In genomic region chr8:7936596-7936995, GRCm38 (mm10) we compare ENCODE assay signal across 31 mouse cellular contexts.
"Had no signal": no experiment of that assay in that cellular context is flagged by ENCODE, and none has a peak within 500 bp of the region (broad histone marks: within the 10 kb centered on the region; RNA-seq: fewer than 3 reads in every experiment).

No protein-coding gene starts in this region.

- DNase-seq: left cerebral cortex, postnatal 4 days; liver; liver, embryonic 13.5 days; liver, postnatal 0 days; lung, adult 18-20 months; lung, adult 2 months; lung, embryonic 14.5 days; lung, postnatal 10 days; lung, postnatal 14 days; lung, postnatal 36 days; lung, postnatal 4 days; midbrain, embryonic 14.5 days had no signal

- ATAC-seq: liver, embryonic 12.5 days; liver, postnatal 0 days; lung, postnatal 0 days; midbrain, embryonic 13.5 days; midbrain, embryonic 15.5 days; midbrain, embryonic 16.5 days had no signal

- H3K9me3 ChIP-seq: limb, embryonic 10.5 days; limb, embryonic 12.5 days; limb, embryonic 13.5 days; limb, embryonic 15.5 days; liver, embryonic 12.5 days; liver, embryonic 13.5 days; liver, embryonic 15.5 days; lung, embryonic 15.5 days; megakaryocyte, embryonic 14.5 days; midbrain, embryonic 10.5 days; midbrain, embryonic 12.5 days; midbrain, embryonic 13.5 days; midbrain, embryonic 15.5 days; neural tube, embryonic 12.5 days had no signal

- H3K4me3 ChIP-seq: limb, embryonic 10.5 days; limb, embryonic 12.5 days; limb, embryonic 13.5 days; limb, embryonic 15.5 days; liver, embryonic 12.5 days; liver, embryonic 13.5 days; liver, embryonic 15.5 days; lung, embryonic 15.5 days; megakaryocyte, embryonic 14.5 days; midbrain, embryonic 10.5 days; midbrain, embryonic 12.5 days; midbrain, embryonic 13.5 days; midbrain, embryonic 15.5 days; myocyte; neural tube, embryonic 12.5 days had no signal

- H3K27ac ChIP-seq: limb, embryonic 10.5 days; limb, embryonic 12.5 days; limb, embryonic 13.5 days; limb, embryonic 15.5 days; liver, embryonic 12.5 days; liver, embryonic 13.5 days; liver, embryonic 14.5 days; liver, embryonic 15.5 days; lung, embryonic 15.5 days; macrophage; midbrain, embryonic 10.5 days; midbrain, embryonic 12.5 days; midbrain, embryonic 13.5 days; midbrain, embryonic 15.5 days; neural tube, embryonic 12.5 days had no signal

- H3K27me3 ChIP-seq: limb, embryonic 12.5 days; limb, embryonic 13.5 days; limb, embryonic 15.5 days; liver, embryonic 12.5 days; liver, embryonic 13.5 days; liver, embryonic 15.5 days; lung, embryonic 15.5 days; megakaryocyte, embryonic 14.5 days; midbrain, embryonic 12.5 days; midbrain, embryonic 13.5 days; midbrain, embryonic 15.5 days; neural tube, embryonic 12.5 days had no signal

- H3K36me3 ChIP-seq: limb, embryonic 10.5 days; limb, embryonic 12.5 days; limb, embryonic 13.5 days; limb, embryonic 15.5 days; liver, embryonic 12.5 days; liver, embryonic 13.5 days; liver, embryonic 15.5 days; lung, embryonic 15.5 days; midbrain, embryonic 10.5 days; midbrain, embryonic 12.5 days; midbrain, embryonic 13.5 days; midbrain, embryonic 15.5 days; neural tube, embryonic 12.5 days had no signal

- H3K4me1 ChIP-seq: limb, embryonic 10.5 days; limb, embryonic 12.5 days; limb, embryonic 13.5 days; limb, embryonic 15.5 days; liver, embryonic 12.5 days; liver, embryonic 13.5 days; liver, embryonic 15.5 days; lung, embryonic 15.5 days; megakaryocyte, embryonic 14.5 days; midbrain, embryonic 10.5 days; midbrain, embryonic 12.5 days; midbrain, embryonic 13.5 days; midbrain, embryonic 15.5 days; neural tube, embryonic 12.5 days had no signal

- H3K9ac ChIP-seq: limb, embryonic 12.5 days; limb, embryonic 13.5 days; limb, embryonic 15.5 days; liver, embryonic 12.5 days; liver, embryonic 13.5 days; liver, embryonic 14.5 days; liver, embryonic 15.5 days; liver, postnatal 0 days; lung, embryonic 14.5 days; lung, embryonic 15.5 days; midbrain, embryonic 12.5 days; midbrain, embryonic 13.5 days; midbrain, embryonic 15.5 days; neural tube, embryonic 12.5 days had no signal

- H3K4me2 ChIP-seq: limb, embryonic 12.5 days; limb, embryonic 13.5 days; limb, embryonic 15.5 days; liver, embryonic 11.5 days; liver, embryonic 12.5 days; liver, embryonic 13.5 days; liver, embryonic 15.5 days; lung, embryonic 14.5 days; lung, embryonic 15.5 days; midbrain, embryonic 12.5 days; midbrain, embryonic 13.5 days; midbrain, embryonic 15.5 days; neural tube, embryonic 12.5 days had no signal
